Comparison of ENCODE assay signal across 8 mouse cellular contexts in the genomic region with DNA sequence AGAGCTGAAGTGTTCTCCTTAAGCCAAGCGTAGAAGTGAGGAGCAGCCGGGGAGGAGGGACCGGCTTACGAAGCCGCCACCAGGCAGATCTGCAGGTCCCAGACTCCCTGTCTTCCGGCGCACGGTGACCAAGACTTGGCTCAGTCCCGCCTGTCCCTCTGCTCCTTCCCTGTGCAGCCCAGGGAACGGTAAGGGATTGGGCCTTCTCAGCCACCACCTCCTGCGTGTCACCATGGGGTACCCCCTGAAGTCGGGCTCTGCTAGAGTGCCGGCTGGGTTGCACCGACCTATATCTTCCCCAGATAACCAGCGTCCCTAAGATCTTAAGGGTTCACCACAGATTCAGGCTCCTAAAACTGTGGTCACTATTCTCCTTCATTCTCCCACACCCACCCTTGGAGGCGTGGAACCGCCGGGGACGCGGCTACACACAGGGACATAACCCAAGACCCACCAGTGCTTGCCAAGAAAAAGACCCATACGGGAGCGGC. TPM values are rescaled to one million over a fixed set of nuclear protein-coding genes. Genes with fewer than 3 reads are reported as not detected.
DNase-seq lines count a peak whose midpoint lies in the region; ATAC-seq and TF ChIP-seq lines count a peak whose summit lies in the region.

No protein-coding gene starts in this region.

- ATAC-seq in forebrain, embryonic 14.5 days, result no peak
- ATAC-seq in hindbrain, embryonic 13.5 days (ENCODE audit: low FRiP score), result no peak
- ATAC-seq in limb, embryonic 15.5 days (ENCODE audit: insufficient number of reproducible peaks, low FRiP score, low TSS enrichment, low read depth), result no peak
- ATAC-seq in megakaryocyte progenitor cell, adult 5-6 weeks (replicated peaks; ENCODE audit: poor library complexity), result no peak

- H3K9ac ChIP-seq in forebrain, embryonic 14.5 days (ENCODE audit: low read length), result peak overlapping the region; percentile 100
- peak overlapping the region; percentile 100 for H3K9ac ChIP-seq in hindbrain, embryonic 13.5 days
- H3K9ac ChIP-seq in limb, embryonic 15.5 days, result peak overlapping the region; percentile 100

- H3K27ac ChIP-seq in left cerebral cortex, adult 2 months, result peak overlapping the region; percentile 100
- peak overlapping the region; percentile 100 for H3K27ac ChIP-seq in forebrain, embryonic 14.5 days (ENCODE audit: low read depth, low read length)
- H3K27ac ChIP-seq in hindbrain, embryonic 13.5 days, result peak overlapping the region; percentile 100
- H3K27ac ChIP-seq in limb, embryonic 15.5 days, result peak overlapping the region; percentile 100

- peak overlapping the region; percentile 95 for H3K4me3 ChIP-seq in left cerebral cortex, adult 2 months
- peak overlapping the region; percentile 97 for H3K4me3 ChIP-seq in forebrain, embryonic 14.5 days (ENCODE audit: low read depth, low read length)
- H3K4me3 ChIP-seq in hindbrain, embryonic 13.5 days, result peak overlapping the region; percentile 99
- H3K4me3 ChIP-seq in limb, embryonic 15.5 days, result peak overlapping the region; percentile 67

- intact Hi-C loops in left cerebral cortex, adult 2 months (cut with DNase I), result loop anchor here (1.0 kb wide), 1 partner anchor 46 kb away; no protein-coding TSS in a partner anchor

- no peaks in the 10 kb centered on the region for H3K9me3 ChIP-seq in forebrain, embryonic 14.5 days (replicated peaks; ENCODE audit: control insufficient read depth, low read length)
- H3K9me3 ChIP-seq in hindbrain, embryonic 13.5 days, result no peaks in the 10 kb centered on the region
- no peaks in the 10 kb centered on the region for H3K9me3 ChIP-seq in limb, embryonic 15.5 days

- WGBS in forebrain, embryonic 14.5 days, result under 1% methylated on average over 22 of the region's 22 CpGs
- WGBS in hindbrain, embryonic 13.5 days, result under 1% methylated on average over 22 of the region's 22 CpGs
- under 1% methylated on average over 22 of the region's 22 CpGs for WGBS in limb, embryonic 15.5 days

- H3K36me3 ChIP-seq in forebrain, embryonic 14.5 days (ENCODE audit: control insufficient read depth, insufficient read depth, low read length), result peaks cover 51% of the 10 kb centered on the region
- peaks cover 19% of the 10 kb centered on the region for H3K36me3 ChIP-seq in hindbrain, embryonic 13.5 days
- 0 out of 2 replicates have a peak, but pooled peaks cover 5% of the 10 kb centered on the region for H3K36me3 ChIP-seq in limb, embryonic 15.5 days

- peaks cover 34% of the 10 kb centered on the region for H3K4me1 ChIP-seq in forebrain, embryonic 14.5 days (ENCODE audit: control insufficient read depth, insufficient read depth, low read length)
- H3K4me1 ChIP-seq in hindbrain, embryonic 13.5 days (replicated peaks), result peaks cover 45% of the 10 kb centered on the region
- peaks cover 46% of the 10 kb centered on the region for H3K4me1 ChIP-seq in limb, embryonic 15.5 days

- no peak for TF ChIP-seq CTCF in left cerebral cortex, adult 2 months (IDR thresholded peaks at IDR 0.05)

- peak overlapping the region; percentile 99 for H3K4me2 ChIP-seq in forebrain, embryonic 14.5 days (ENCODE audit: low read length)
- peak overlapping the region; percentile 92 for H3K4me2 ChIP-seq in hindbrain, embryonic 13.5 days
- peak overlapping the region; percentile 76 for H3K4me2 ChIP-seq in limb, embryonic 15.5 days

- peak; percentile 39 to 49 for DNase-seq in left cerebral cortex, adult 2 months (ENCODE audit: extremely low spot score in 1 of 2, low spot score in 2 of 2)
- no peak for DNase-seq in left cerebral cortex, adult 9 months (ENCODE audit: low spot score in 2 of 2)
- DNase-seq in adrenal gland, postnatal 10 days, result peak; percentile 79
- no peak for DNase-seq in forebrain, embryonic 14.5 days (ENCODE audit: low spot score)
- peak; percentile 28 for DNase-seq in naive thymus-derived CD4-positive, alpha-beta T cell, adult 2 months (ENCODE audit: low read depth)

- H3K27me3 ChIP-seq in forebrain, embryonic 14.5 days (replicated peaks; ENCODE audit: control insufficient read depth, insufficient read depth, low read length), result no peaks in the 10 kb centered on the region
- no peaks in the 10 kb centered on the region for H3K27me3 ChIP-seq in hindbrain, embryonic 13.5 days
- H3K27me3 ChIP-seq in limb, embryonic 15.5 days, result no peaks in the 10 kb centered on the region

RNA-seq across cellular contexts. Expression of gene Tnrc18, which starts 3.3 kb away (rescaled TPM):
- total RNA-seq in left cerebral cortex, adult 2 months (2021), result 100 to 1,000 TPM; 139 to 141 TPM
- 10 to 100 TPM; 77.5 to 98.6 TPM for total RNA-seq in adrenal gland, postnatal 10 days (2021)
- 27.5 and 36.6 TPM in 2 replicates for polyA plus RNA-seq in forebrain, embryonic 14.5 days (2014; fragmentation: Nextera tagmentation; extraction: Ambion mirVana)
- 33.1 and 35.8 TPM in 2 replicates for polyA plus RNA-seq in hindbrain, embryonic 13.5 days (2015; fragmentation: Nextera tagmentation; extraction: Ambion mirVana)
- polyA plus RNA-seq in limb, embryonic 15.5 days (2015; fragmentation: Nextera tagmentation; extraction: Ambion mirVana), result 25.1 and 32.0 TPM in 2 replicates
- total RNA-seq in megakaryocyte progenitor cell, adult 5-6 weeks (2015), result 27.3 and 30.2 TPM in 2 replicates
- 10.9 and 14.5 TPM in 2 replicates for total RNA-seq in megakaryocyte progenitor cell, adult 5-6 weeks (2017)

Comparison
In these comparisons a context has a peak if more than half of its experiments do, and no peak if none do; other contexts are left out.
1. DNase-seq: peak in left cerebral cortex, adult 2 months (2 of 2), adrenal gland, postnatal 10 days (single experiment) and naive thymus-derived CD4-positive, alpha-beta T cell, adult 2 months (single experiment); none in left cerebral cortex, adult 9 months (0 of 2) and forebrain, embryonic 14.5 days (single experiment).
2. Peak in every context shown above with its lines, with median percentiles within 50 percentile points of each other: H3K27ac ChIP-seq, H3K4me3 ChIP-seq, H3K4me2 ChIP-seq and H3K9ac ChIP-seq.